Mouse (Mus musculus) hindbrain, embryonic 14.5 days (tissue): ENCODE data around the gene Sap30bp. TPM values are rescaled to one million over a fixed set of nuclear protein-coding genes. Genes with fewer than 3 reads are reported as not detected.

ENCODE experiments used
- ATAC-seq: fragments of 200-750 bp; cut with Nextera tagmentation; 2 replicates; pipeline ENCODE4 v1.8.0; 2017; ENCODE audit warnings: moderate number of reproducible peaks, mild to moderate bottlenecking, moderate TSS enrichment, moderate library complexity; ENCODE audit not compliant: low FRiP score
- DNase-seq: peaks from one replicate; pipeline ENCODE4 v3.0.0-alpha.2; 2015; ENCODE audit warnings: low spot score
- H3K27ac ChIP-seq: fragments of 300-500 bp; sonication (generic); 2 replicates; pipeline ENCODE4 v1.5.1; 2014; ENCODE audit warnings: mild to moderate bottlenecking, moderate library complexity
- H3K27me3 ChIP-seq: fragments of 300-500 bp; sonication (generic); 2 replicates; pipeline ENCODE4 v1.6.1; 2014; ENCODE audit warnings: mild to moderate bottlenecking, low read length, mixed read lengths; ENCODE audit not compliant: control insufficient read depth, insufficient read depth
- H3K36me3 ChIP-seq: fragments of 300-500 bp; sonication (generic); replicated peaks from 2 replicates; pipeline ENCODE4 v1.6.1; 2014; ENCODE audit not compliant: control insufficient read depth, insufficient read depth
- H3K4me1 ChIP-seq: fragments of 300-500 bp; sonication (generic); replicated peaks from 2 replicates; pipeline ENCODE4 v1.6.1; 2014; ENCODE audit warnings: antibody characterized with exemption, low read length, mixed read lengths; ENCODE audit not compliant: control insufficient read depth, insufficient read depth
- H3K4me2 ChIP-seq: fragments of 300-500 bp; sonication (generic); replicated peaks from 2 replicates; pipeline ENCODE4 v1.6.1; 2014; ENCODE audit warnings: mild to moderate bottlenecking, moderate library complexity
- H3K4me3 ChIP-seq: fragments of 300-500 bp; sonication (generic); replicated peaks from 2 replicates; pipeline ENCODE4 v1.5.1; 2014; ENCODE audit warnings: mild to moderate bottlenecking, low read length
- H3K9ac ChIP-seq: fragments of 300-500 bp; sonication (generic); 2 replicates; pipeline ENCODE4 v1.6.1; 2014
- H3K9me3 ChIP-seq: fragments of 300-500 bp; sonication (generic); 2 replicates; pipeline ENCODE4 v1.6.1; 2016; ENCODE audit warnings: low read length; ENCODE audit not compliant: control insufficient read depth
- WGBS: fragments of 180-500 bp; shearing (Covaris S2); extraction: QIAGEN DNeasy Blood & Tissue Kit; methylation state at CpG from one replicate; pipeline ENCODE4 v1.1.7; 2014; 5-methylcytosine and 5-hydroxymethylcytosine counted together
- polyA plus RNA-seq: library from polyadenylated mRNA; unstranded; fragments of >200 nt; fragmentation: Nextera tagmentation; extraction: Ambion mirVana; gene quantifications from 2 replicates; pipeline ENCODE4 v1.2.1, GENCODE M21; 2014

Sap30bp gene
- polyA plus RNA-seq, 1 experiment from 2014 or later, result 40.5 TPM

DNA sequence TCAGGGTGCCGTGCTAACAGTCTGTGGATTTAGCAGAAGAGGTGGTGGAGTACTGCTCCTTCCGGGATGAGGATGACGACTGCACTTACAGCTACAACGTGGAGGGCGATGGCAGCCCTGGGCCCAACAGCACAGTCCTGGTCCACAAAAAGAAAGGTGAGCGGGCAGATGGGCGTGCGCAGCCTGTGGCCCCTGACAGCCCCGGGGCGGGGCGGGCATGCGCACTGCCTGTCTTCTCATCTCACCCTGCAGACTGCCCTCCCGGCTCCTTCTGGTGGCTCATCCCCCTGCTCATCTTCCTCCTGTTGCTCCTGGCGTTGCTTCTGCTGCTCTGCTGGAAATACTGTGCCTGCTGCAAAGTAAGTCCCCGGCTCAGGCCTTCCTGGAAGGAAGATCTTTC, 56.6 kb downstream of the Sap30bp start:
- Histone ChIP-seq H3K4me3 (no peak overlapping the region), H3K9me3 (no peaks in the 10 kb centered on the region), H3K27me3 (peaks cover 8% of the 10 kb centered on the region; the same call in 1 of the 2 replicates), H3K4me2 (no peak overlapping the region), H3K27ac (no peak overlapping the region), H3K9ac (no peak overlapping the region), H3K4me1 (no peaks in the 10 kb centered on the region), H3K36me3 (no peaks in the 10 kb centered on the region)
- 34% methylated on average over 15 of the region's 15 CpGs for WGBS
- ATAC-seq (no peak), DNase-seq (no peak)

- Histone ChIP-seq H3K4me3 (no peak overlapping the region), H3K4me1 (no peaks in the 10 kb centered on the region), H3K4me2 (no peak overlapping the region), H3K27me3 (peaks cover 8% of the 10 kb centered on the region; the same call in 1 of the 2 replicates), H3K9ac (no peak overlapping the region), H3K27ac (no peak overlapping the region), H3K9me3 (no peaks in the 10 kb centered on the region), H3K36me3 (no peaks in the 10 kb centered on the region)
- ATAC-seq (no peak), DNase-seq (no peak)
- WGBS, result 59% methylated on average over 4 of the region's 4 CpGs
These were observed 59.0 kb downstream of the Sap30bp start for GRCm38 (mm10) chr11:115992098-115992497.

GRCm38 (mm10) chr11:115995256-115995655, 62.2 kb downstream of the Sap30bp start:
- Histone ChIP-seq H3K9me3 (no peaks in the 10 kb centered on the region), H3K27ac (no peak overlapping the region), H3K4me3 (no peak overlapping the region), H3K9ac (no peak overlapping the region), H3K27me3 (peaks cover 6% of the 10 kb centered on the region; the same call in 1 of the 2 replicates), H3K36me3 (no peaks in the 10 kb centered on the region), H3K4me2 (no peak overlapping the region), H3K4me1 (no peaks in the 10 kb centered on the region)
- DNase-seq (no peak), ATAC-seq (no peak)
- 97% methylated on average over 3 of the region's 3 CpGs for WGBS

- Histone ChIP-seq H3K4me2 (no peak overlapping the region), H3K9me3 (no peaks in the 10 kb centered on the region)
These were observed 64.0 kb downstream of the Sap30bp start for GRCm38 (mm10) chr11:115997047-115997446.

GRCm38 (mm10) chr11:115997662-115998061, 64.6 kb downstream of the Sap30bp start:
- H3K27me3 ChIP-seq, result peaks cover 6% of the 10 kb centered on the region; the same call in 1 of the 2 replicates
- DNase-seq (no peak), ATAC-seq (no peak)
- WGBS, result 71% methylated on average over 5 of the region's 5 CpGs
- no peaks in the 10 kb centered on the region for H3K36me3 ChIP-seq
- H3K4me2 ChIP-seq, result no peak overlapping the region
- H3K27ac ChIP-seq, result no peak overlapping the region
- no peaks in the 10 kb centered on the region for H3K4me1 ChIP-seq
- no peaks in the 10 kb centered on the region for H3K9me3 ChIP-seq
- H3K4me3 ChIP-seq, result no peak overlapping the region
- H3K9ac ChIP-seq, result no peak overlapping the region

More at GRCm38 (mm10) chr11:115997047-115997446, 64.0 kb downstream of the Sap30bp start:
- Histone ChIP-seq H3K27me3 (peaks cover 6% of the 10 kb centered on the region; the same call in 1 of the 2 replicates), H3K27ac (no peak overlapping the region), H3K4me1 (no peaks in the 10 kb centered on the region), H3K36me3 (no peaks in the 10 kb centered on the region), H3K9ac (no peak overlapping the region), H3K4me3 (no peak overlapping the region)
- no peak for ATAC-seq
- WGBS, result 86% methylated on average over 4 of the region's 4 CpGs
- DNase-seq, result no peak

DNA sequence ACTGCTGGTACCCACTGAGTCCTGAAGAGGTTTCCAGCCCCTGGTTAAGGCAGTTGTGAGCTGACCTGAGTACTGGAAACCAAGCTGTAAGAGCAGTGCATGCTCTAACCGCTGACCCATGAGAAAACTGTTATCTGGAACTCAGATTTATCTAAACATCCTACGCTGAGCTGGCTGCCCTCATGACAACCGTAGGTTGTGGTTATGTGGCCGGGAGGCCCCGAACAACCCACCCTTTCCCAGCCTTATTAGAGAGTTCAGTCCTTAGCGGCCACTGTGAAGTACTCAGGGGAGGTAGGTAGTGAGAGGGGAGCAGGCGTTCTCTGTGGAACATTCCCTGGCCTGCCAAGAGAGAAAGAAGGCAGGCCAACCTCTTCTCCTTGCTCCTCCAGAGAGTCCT, 65.9 kb downstream of the Sap30bp start:
- no peak for ATAC-seq
- H3K9me3 ChIP-seq, result no peaks in the 10 kb centered on the region
- H3K36me3 ChIP-seq, result no peaks in the 10 kb centered on the region
- no peak overlapping the region for H3K4me2 ChIP-seq
- H3K27me3 ChIP-seq, result peaks cover 6% of the 10 kb centered on the region; the same call in 1 of the 2 replicates
- no peak overlapping the region for H3K9ac ChIP-seq
- no peak overlapping the region for H3K4me3 ChIP-seq
- DNase-seq, result no peak
- no peak overlapping the region for H3K27ac ChIP-seq
- WGBS, result 80% methylated on average over 7 of the region's 7 CpGs
- H3K4me1 ChIP-seq, result no peaks in the 10 kb centered on the region

DNA sequence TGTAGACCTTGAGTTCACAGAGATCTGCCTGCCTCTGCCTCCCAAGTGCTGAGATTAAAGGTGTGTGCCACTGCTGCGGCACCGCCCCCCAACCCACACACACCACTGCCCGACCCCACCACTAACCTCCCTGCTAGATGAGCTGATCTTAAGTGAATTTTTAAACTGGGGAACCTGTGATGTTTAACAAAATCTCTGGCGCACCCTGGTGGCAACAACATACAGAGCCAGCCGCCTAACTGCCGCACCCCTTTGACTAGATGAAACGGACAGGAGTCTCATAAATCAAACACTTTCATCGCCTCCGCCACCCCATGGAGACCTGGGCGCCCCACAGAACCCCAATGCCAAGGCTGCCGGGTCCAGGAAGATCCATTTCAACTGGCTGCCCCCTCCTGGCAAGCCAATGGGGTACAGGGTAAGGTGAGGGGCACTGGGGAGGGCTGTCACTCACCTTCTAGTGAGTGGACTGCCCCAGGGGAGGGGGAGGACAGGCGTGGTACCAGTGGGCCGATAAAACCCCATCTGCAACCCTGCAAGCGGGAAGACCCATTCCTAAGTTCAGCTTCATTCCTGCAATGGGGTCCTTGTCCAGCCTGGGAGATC, 66.6 kb downstream of the Sap30bp start:
- H3K4me2 ChIP-seq, result no peak overlapping the region
- H3K9me3 ChIP-seq, result no peaks in the 10 kb centered on the region
- H3K4me1 ChIP-seq, result 0 out of 2 replicates have a peak, but pooled peaks cover 3% of the 10 kb centered on the region
- no peak overlapping the region for H3K4me3 ChIP-seq
- peaks cover 6% of the 10 kb centered on the region; the same call in 1 of the 2 replicates for H3K27me3 ChIP-seq
- no peak overlapping the region for H3K27ac ChIP-seq
- ATAC-seq (no peak), DNase-seq (peak; percentile 83)
- 16% methylated on average over 14 of the region's 14 CpGs for WGBS
- H3K36me3 ChIP-seq, result no peaks in the 10 kb centered on the region
- no peak overlapping the region for H3K9ac ChIP-seq

DNA sequence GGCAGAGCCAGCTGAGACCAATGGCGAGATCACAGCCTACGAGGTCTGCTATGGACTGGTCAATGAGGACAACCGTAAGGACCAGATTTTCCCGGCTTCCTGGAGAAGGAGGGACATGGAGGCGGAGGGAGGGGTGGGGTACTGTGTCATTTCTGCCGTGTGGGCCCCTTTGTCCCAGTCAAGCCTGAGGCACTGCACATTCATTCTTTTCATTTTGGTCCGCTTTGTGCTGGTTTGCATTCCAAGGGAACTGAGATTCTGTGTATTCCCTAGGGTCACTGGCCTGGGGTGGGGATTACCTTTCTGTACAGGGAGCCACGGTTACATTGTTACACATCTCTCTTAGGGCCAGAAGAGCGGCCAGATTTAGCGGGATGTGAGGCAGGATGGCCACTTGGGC, 67.5 kb downstream of the Sap30bp start:
- DNase-seq (no peak), ATAC-seq (no peak)
- no peak overlapping the region for H3K4me3 ChIP-seq
- no peak overlapping the region for H3K9ac ChIP-seq
- 31% methylated on average over 10 of the region's 10 CpGs for WGBS
- H3K9me3 ChIP-seq, result no peaks in the 10 kb centered on the region
- H3K4me2 ChIP-seq, result no peak overlapping the region
- peaks cover 6% of the 10 kb centered on the region; the same call in 1 of the 2 replicates for H3K27me3 ChIP-seq
- no peak overlapping the region for H3K27ac ChIP-seq
- H3K36me3 ChIP-seq, result no peaks in the 10 kb centered on the region
- peaks cover 13% of the 10 kb centered on the region; the same call in 1 of the 2 replicates for H3K4me1 ChIP-seq

DNA sequence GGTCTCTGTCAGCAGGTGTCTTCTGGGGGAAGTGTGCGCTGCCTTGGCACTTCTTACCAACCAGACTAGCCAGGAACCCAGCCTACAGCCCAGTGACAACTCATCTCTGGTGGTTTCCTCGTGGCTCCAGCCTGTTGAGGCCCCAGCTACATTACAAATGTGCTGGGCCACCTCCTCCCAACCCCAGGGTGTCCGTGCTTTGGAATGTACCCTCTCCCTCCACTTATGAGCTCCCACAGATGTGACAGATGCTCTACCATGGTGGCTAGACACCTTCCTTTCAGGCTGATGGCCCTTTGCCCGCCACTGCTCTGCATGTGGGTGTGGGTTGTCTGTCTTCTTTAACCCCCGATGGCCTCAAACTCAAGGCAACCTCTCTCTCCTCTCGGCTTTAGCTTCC, 68.6 kb downstream of the Sap30bp start:
- Histone ChIP-seq H3K4me2 (no peak overlapping the region), H3K27ac (no peak overlapping the region), H3K4me3 (no peak overlapping the region), H3K9ac (no peak overlapping the region), H3K4me1 (peaks cover 13% of the 10 kb centered on the region; the same call in 1 of the 2 replicates), H3K36me3 (no peaks in the 10 kb centered on the region), H3K27me3 (peaks cover 6% of the 10 kb centered on the region; the same call in 1 of the 2 replicates), H3K9me3 (no peaks in the 10 kb centered on the region)
- 66% methylated on average over 6 of the region's 6 CpGs for WGBS
- DNase-seq (no peak), ATAC-seq (no peak)
